Mouse (Mus musculus) thymus, adult 2 months (tissue): ENCODE data around the gene Spz1. TPM values are rescaled to one million over a fixed set of nuclear protein-coding genes. Genes with fewer than 3 reads are reported as not detected.

Experiments used
- DNase-seq: peaks from one replicate; pipeline ENCODE4 v3.0.0; 2021
- H3K27ac ChIP-seq: fragments of 200-500 bp; 2 replicates; pipeline ENCODE4 v1.5.1; 2012; ENCODE audit warnings: low read length, control low read depth; ENCODE audit not compliant: control insufficient read depth, insufficient read depth
- H3K27me3 ChIP-seq: fragments of 200-500 bp; 2 replicates; pipeline ENCODE4 v1.6.1; 2012; ENCODE audit warnings: mild to moderate bottlenecking, low read length, moderate library complexity, mixed read lengths; ENCODE audit not compliant: control insufficient read depth, insufficient read depth
- H3K36me3 ChIP-seq: fragments of 200-500 bp; 2 replicates; pipeline ENCODE4 v1.6.1; 2012; ENCODE audit warnings: mild to moderate bottlenecking, low read length, moderate library complexity; ENCODE audit not compliant: control insufficient read depth, insufficient read depth
- H3K4me1 ChIP-seq: fragments of 200-500 bp; replicated peaks from 2 replicates; pipeline ENCODE4 v1.6.1; 2012; ENCODE audit warnings: low read length; ENCODE audit not compliant: control insufficient read depth, insufficient read depth
- H3K4me3 ChIP-seq: fragments of 200-500 bp; 2 replicates; pipeline ENCODE4 v1.5.1; 2012; ENCODE audit warnings: mild to moderate bottlenecking, low read length, control low read depth, moderate library complexity; ENCODE audit not compliant: control insufficient read depth, insufficient read depth
- CTCF ChIP-seq: fragments of 200-500 bp; IDR thresholded peaks from 2 replicates; pipeline ENCODE4 v1.5.1; 2012; ENCODE audit warnings: mild to moderate bottlenecking, control low read depth, low read length, moderate library complexity, borderline replicate concordance; ENCODE audit not compliant: control insufficient read depth, poor library complexity, insufficient read depth; ENCODE audit errors: extremely low read depth
- POLR2A ChIP-seq: fragments of 200-500 bp; IDR thresholded peaks from 2 replicates; pipeline ENCODE4 v1.6.1; 2012; ENCODE audit warnings: mild to moderate bottlenecking, low read length, control low read depth, moderate library complexity; ENCODE audit not compliant: control insufficient read depth, poor library complexity, insufficient read depth; ENCODE audit errors: extremely low read depth
- whole genome bisulfite sequencing: fragments of 180-500 bp; shearing (Covaris S2); methylation state at CpG from one replicate; pipeline ENCODE4 v1.1.7; 2018; 5-methylcytosine and 5-hydroxymethylcytosine counted together
- polyA plus RNA-seq: library from polyadenylated mRNA; depleted of rRNA; stranded (reverse); fragments of >200 nt; gene quantifications from 2 replicates; pipeline ENCODE4 v1.2.3, GENCODE M21; 2012

Gene Spz1
- polyA plus RNA-seq, 1 experiment = 0.22 TPM

DNA sequence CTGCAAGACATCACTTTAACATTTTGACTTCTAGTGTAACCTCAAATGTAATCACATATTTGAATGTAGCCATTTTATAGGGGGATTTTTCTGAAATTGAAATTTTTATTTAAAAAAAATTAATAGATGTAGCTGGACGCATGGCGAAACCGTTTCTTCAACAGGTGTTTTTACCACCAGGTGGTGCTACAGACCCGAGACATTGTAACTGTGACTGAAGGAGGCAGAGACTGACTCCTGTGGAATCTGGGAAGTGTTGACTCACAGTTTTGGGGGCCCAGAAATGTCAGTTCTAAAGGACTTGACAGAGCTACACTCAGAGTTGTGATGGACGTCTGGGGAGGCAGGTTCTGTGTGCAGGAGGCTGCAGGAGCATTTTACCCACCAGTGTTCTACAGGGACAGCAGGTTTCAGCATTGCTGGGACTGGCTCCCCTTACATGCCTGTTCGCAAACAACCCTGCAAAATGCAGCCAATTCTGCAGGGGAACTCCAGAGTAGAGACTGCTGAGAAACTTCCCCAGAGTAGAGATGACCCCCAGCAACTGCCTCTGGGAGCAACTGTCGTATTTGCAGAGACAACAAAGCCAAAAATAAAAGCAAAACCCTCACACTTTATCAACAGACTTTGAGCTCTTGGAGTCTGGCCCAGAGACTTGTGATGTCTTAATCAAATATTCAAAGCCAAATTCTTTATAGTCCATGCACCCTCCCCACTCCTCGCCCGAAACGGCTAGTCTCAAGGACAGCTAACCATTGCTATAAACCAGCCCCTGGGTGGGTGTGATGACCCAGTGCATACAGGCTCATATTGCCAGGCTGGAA is 4.5 kb upstream of the Spz1 start:
- Histone ChIP-seq H3K4me1 (no peaks in the 10 kb centered on the region), H3K36me3 (no peaks in the 10 kb centered on the region), H3K27me3 (no peaks in the 10 kb centered on the region; the same call in 1 of the 2 replicates), H3K4me3 (no peak overlapping the region), H3K27ac (no peak overlapping the region)
- TF ChIP-seq CTCF = no peak
- no peak for TF ChIP-seq POLR2A
- DNase-seq = peak; percentile 73
- 49% methylated on average over 10 of the region's 10 CpGs for WGBS

DNA sequence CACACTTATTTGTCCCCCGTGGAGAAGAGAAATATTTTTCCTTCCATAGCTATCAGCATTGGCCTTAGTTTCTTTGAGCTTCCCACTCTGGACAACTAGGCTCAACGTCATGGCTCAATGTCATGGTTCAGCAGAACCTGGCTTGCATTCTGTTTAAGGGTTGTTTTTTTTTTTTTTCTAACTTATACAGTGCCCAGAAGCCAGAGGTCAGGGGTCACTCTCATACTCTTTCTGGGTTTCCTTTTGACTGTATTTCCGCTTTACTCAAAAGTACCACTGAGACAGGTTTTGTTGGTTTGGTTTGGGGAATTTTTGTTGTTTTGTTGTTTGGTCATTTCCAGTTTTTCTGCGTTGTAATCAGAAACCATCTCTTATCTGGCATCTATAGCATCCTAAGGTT is 2.2 kb upstream of the Spz1 start:
- Histone ChIP-seq H3K36me3 (no peaks in the 10 kb centered on the region), H3K27ac (no peak overlapping the region), H3K4me3 (no peak overlapping the region), H3K4me1 (no peaks in the 10 kb centered on the region), H3K27me3 (no peaks in the 10 kb centered on the region; the same call in 1 of the 2 replicates)
- no peak for TF ChIP-seq POLR2A
- TF ChIP-seq CTCF = no peak
- 71% methylated on average over 4 of the region's 4 CpGs for WGBS
- DNase-seq = no peak

DNA sequence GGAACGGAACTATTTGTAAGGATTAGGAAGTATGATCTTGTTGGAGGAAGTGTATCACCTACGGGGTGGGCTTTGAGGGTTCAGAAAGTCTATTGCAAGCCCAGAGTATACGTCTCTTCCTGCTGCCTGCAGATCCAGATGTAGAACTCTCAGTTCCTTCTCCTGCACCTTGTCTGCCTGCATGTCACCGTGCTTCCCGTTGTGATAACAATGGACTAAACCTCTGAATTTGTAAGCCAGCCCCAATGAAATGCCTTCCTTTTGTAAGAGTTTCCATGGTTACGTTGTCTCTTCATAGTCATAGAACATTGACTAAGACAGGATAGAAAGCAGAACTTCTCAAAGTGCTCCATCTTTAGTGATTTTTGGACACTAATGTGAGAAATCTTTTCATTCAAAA is 716 bp upstream of the Spz1 start:
- no peak for TF ChIP-seq CTCF
- 17% methylated on average over 6 of the region's 6 CpGs for WGBS
- no peaks in the 10 kb centered on the region for H3K4me1 ChIP-seq
- no peak for DNase-seq
- H3K36me3 ChIP-seq = no peaks in the 10 kb centered on the region
- no peaks in the 10 kb centered on the region; the same call in 1 of the 2 replicates for H3K27me3 ChIP-seq
- H3K27ac ChIP-seq = no peak overlapping the region
- H3K4me3 ChIP-seq = no peak overlapping the region

DNA sequence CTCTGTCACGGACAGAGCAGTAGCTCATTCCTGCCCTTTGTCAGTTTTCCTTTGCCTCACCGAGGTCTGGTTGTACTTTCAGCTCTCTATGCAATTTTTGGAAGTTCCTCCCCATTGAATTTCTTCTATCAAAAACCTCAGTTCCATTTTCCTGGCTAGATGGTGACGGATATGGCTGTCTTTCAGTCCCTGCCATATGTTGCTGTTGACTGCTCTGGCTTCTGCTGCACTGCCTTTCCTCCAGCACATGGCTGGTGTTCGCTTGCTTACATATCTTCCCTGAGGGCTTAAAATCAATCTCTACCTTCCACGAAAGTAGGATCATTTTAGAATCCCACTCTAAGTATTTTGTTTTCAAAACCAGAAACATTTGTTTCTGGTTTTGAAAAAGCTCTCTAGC is 16.5 kb downstream of the Spz1 start:
- H3K4me3 ChIP-seq = no peak overlapping the region
- H3K36me3 ChIP-seq = no peaks in the 10 kb centered on the region
- no peak for DNase-seq
- WGBS = 92% methylated on average over 5 of the region's 5 CpGs
- H3K4me1 ChIP-seq = no peaks in the 10 kb centered on the region
- TF ChIP-seq POLR2A (no peak), CTCF (no peak)
- no peaks in the 10 kb centered on the region for H3K27me3 ChIP-seq
- no peak overlapping the region for H3K27ac ChIP-seq

DNA sequence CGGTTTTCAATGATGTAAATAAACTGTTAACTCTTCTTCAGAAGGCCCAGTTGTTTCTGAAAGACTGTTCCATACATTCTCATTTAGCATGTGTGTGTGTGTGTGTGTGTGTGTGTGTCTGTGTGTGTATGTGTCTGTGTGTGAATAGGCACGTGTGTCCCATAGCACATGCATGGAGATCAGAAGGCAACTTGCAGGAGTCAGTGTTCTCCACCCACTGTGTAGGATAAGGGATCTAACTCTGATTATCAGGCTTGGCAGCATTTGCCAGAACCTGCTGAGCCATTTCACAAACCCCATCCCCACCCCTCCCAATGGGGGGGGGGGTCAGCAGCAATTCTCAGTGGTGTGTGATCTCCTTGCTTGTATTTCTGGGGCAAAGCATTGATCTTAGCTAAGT is 18.7 kb downstream of the Spz1 start:
- no peaks in the 10 kb centered on the region for H3K4me1 ChIP-seq
- H3K27ac ChIP-seq = no peak overlapping the region
- whole genome bisulfite sequencing = 93% methylated on average over 2 of the region's 2 CpGs
- no peaks in the 10 kb centered on the region for H3K36me3 ChIP-seq
- no peak for TF ChIP-seq POLR2A
- no peak for TF ChIP-seq CTCF
- no peak for DNase-seq
- H3K27me3 ChIP-seq = no peaks in the 10 kb centered on the region
- no peak overlapping the region for H3K4me3 ChIP-seq

DNA sequence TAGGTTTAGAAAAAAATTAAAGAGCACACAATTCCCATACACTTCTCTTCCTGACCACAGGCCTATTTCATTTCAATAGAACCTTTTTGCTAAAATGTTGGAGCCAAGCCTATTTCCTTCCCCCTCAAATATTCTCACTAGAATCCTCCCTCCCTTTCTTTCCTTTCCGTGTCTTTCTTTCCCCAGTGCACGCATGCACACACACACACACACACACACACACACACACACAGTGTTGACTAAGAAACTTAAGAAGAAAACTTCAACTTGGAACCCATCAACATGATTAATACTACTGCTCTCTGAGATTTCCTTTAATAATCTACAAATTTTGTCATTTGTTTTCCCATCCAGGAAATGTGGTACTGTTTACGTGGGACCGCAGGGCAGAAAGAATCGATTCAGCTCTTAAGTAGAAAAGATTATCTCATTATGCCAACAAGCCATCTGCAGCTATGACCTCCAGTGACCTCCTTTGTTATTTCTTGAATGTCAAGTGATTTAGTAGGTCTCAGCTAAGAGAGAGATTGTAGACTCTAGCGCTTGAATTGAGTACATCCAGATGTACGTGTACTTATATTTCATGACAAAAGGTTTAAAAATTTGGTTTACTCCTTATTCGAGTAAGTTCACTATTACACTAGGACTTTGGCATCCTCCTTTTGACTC is 19.4 kb downstream of the Spz1 start:
- Histone ChIP-seq H3K27me3 (no peaks in the 10 kb centered on the region), H3K27ac (no peak overlapping the region), H3K4me1 (no peaks in the 10 kb centered on the region), H3K36me3 (no peaks in the 10 kb centered on the region), H3K4me3 (no peak overlapping the region)
- TF ChIP-seq POLR2A (no peak), CTCF (no peak)
- 77% methylated on average over 8 of the region's 8 CpGs for WGBS
- no peak for DNase-seq

DNA sequence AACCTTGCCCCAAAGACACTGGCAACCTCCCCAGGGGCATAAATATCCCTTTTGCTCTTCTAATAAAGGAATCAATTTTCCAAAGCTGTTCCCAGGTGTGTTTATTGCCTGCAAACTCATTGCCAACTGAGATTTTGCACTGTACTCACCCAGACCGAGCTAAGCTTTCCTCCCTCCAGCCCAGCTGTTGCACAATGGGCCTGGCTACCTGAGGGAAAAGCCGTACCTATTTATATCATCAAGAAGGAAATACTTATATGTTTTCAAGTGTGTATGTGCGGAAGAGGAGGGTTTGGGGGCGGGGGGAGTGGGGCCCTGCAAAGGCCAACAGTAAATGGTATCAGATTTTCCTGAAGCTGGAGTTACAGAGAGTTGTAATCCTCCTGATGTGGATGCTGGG is 28.9 kb downstream of the Spz1 start:
- DNase-seq = no peak
- no peak for TF ChIP-seq POLR2A
- no peak for TF ChIP-seq CTCF
- H3K27ac ChIP-seq = no peak overlapping the region
- H3K27me3 ChIP-seq = no peaks in the 10 kb centered on the region
- no peak overlapping the region for H3K4me3 ChIP-seq
- no peaks in the 10 kb centered on the region for H3K36me3 ChIP-seq
- 83% methylated on average over 4 of the region's 4 CpGs for WGBS
- no peaks in the 10 kb centered on the region for H3K4me1 ChIP-seq
